Mouse (Mus musculus) cortical plate, adult 2 months (tissue): Measurements from ENCODE around the gene 4933425L06Rik. TPM values are rescaled to one million over a fixed set of nuclear protein-coding genes. Genes with fewer than 3 reads are reported as not detected.

Experiments
- H3K27ac ChIP-seq: fragments of 200-500 bp; 2 replicates; pipeline ENCODE4 v1.5.1; 2012; ENCODE audit warnings: low read length, control low read depth, inconsistent platforms; ENCODE audit not compliant: insufficient read depth
- H3K4me1 ChIP-seq: fragments of 200-500 bp; 2 replicates; pipeline ENCODE4 v1.6.1; 2011; ENCODE audit warnings: low read length; ENCODE audit not compliant: control insufficient read depth, insufficient read depth
- H3K4me3 ChIP-seq: fragments of 200-500 bp; 2 replicates; pipeline ENCODE4 v1.5.1; 2011; ENCODE audit warnings: mild to moderate bottlenecking, low read length, control low read depth; ENCODE audit not compliant: insufficient read depth
- CTCF ChIP-seq: fragments of 200-500 bp; IDR thresholded peaks from 2 replicates; pipeline ENCODE4 v1.5.1; 2011; ENCODE audit warnings: mild to moderate bottlenecking, control low read depth, low read length; ENCODE audit not compliant: insufficient read depth; ENCODE audit errors: extremely low read depth
- POLR2A ChIP-seq: fragments of 200-500 bp; IDR thresholded peaks from 2 replicates; pipeline ENCODE4 v1.6.1; 2011; ENCODE audit warnings: mild to moderate bottlenecking, low read length, control low read depth; ENCODE audit not compliant: insufficient read depth; ENCODE audit errors: extremely low read depth
- polyA plus RNA-seq: library from polyadenylated mRNA; depleted of rRNA; stranded (reverse); fragments of >200 nt; gene quantifications from 2 replicates; pipeline ENCODE4 v1.2.3, GENCODE M21; 2012; rRNA removed

4933425L06Rik gene
- polyA plus RNA-seq, 1 experiment, result not detected

DNA sequence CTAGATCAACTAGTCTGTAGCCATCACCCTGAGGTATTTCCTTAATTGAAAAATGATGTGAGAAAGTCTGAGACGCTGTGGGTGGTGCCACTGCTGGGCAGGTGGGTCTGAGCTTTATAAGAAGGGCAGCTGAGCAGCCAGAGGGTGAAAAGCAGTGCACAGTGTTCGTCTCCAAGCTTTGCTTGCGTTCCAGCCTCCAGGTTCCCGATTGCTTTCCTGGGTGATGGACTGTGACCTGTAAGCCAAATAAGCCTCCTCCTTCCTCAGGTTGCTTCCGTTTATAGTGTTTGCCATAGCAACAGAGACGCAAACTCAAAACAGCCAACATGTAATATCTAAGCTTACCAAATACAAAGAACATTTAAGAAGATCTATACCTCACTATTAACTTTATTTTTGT, 50.4 kb downstream of the 4933425L06Rik start:
- Histone ChIP-seq H3K27ac (no peak overlapping the region), H3K4me1 (no peaks in the 10 kb centered on the region), H3K4me3 (no peak overlapping the region)
- TF ChIP-seq CTCF (no peak), POLR2A (no peak)

DNA sequence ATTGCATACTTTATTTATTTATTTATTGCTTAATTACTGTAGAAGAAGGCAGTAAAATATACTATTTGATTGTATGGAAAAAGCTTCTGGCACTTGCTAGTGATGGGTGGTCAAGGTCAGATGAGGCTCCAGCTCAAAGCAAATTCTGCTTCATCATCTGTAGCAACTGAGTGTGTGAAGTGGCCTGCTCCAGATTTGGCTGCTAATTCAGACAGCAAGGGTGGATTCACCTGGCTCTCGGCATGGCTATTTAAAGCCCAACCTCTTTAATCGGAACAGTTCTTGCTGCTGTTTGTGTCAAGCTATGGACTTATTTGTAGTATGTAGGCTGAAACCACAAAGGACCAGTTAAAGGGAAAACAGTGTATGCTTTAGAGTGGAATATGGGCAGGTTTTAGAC, 50.9 kb downstream of the 4933425L06Rik start:
- no peak for TF ChIP-seq CTCF
- TF ChIP-seq POLR2A, result no peak
- H3K4me1 ChIP-seq, result no peaks in the 10 kb centered on the region
- H3K27ac ChIP-seq, result no peak overlapping the region
- H3K4me3 ChIP-seq, result no peak overlapping the region

DNA sequence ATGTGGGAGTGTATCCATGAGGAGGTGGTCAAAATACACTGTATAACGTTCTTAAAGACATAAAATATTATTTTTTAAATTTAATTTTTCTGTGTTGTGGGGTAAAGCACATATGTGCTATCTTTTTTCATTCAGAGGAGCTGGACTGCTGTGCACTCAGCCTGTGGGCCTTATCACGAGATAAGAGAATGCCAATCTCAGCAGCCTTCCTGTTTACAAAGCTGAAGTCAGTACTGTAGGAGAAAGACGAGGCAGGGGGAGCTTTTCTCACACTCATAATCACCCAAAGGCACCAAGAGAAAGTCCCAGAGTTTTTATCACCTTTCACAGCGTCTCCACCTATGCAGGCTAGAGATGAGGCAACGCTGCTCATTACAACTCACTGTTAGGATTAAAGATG, 52.5 kb downstream of the 4933425L06Rik start:
- TF ChIP-seq POLR2A (no peak), CTCF (no peak)
- Histone ChIP-seq H3K4me1 (no peaks in the 10 kb centered on the region), H3K4me3 (no peak overlapping the region), H3K27ac (no peak overlapping the region)

DNA sequence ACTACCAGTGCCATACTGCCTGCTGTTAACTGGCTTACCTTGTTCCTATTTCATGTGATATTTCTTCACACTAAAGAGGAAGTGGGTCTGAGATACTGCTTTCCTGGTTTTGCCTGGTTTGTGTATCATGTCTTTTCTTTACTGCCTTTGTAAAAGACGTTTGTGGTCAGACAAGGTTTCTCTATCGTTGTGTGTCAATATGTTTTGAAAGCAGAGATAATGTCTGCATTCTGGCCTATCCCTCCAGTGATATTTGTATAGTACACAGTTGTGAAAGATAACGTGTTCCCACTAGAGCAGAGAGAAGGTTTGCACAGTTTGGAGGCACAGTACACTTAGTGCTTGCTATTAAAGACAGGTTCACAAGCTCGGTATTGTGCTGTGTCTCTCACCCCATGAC, 58.0 kb downstream of the 4933425L06Rik start:
- TF ChIP-seq CTCF (no peak), POLR2A (no peak)
- Histone ChIP-seq H3K27ac (no peak overlapping the region), H3K4me1 (no peaks in the 10 kb centered on the region), H3K4me3 (no peak overlapping the region)

DNA sequence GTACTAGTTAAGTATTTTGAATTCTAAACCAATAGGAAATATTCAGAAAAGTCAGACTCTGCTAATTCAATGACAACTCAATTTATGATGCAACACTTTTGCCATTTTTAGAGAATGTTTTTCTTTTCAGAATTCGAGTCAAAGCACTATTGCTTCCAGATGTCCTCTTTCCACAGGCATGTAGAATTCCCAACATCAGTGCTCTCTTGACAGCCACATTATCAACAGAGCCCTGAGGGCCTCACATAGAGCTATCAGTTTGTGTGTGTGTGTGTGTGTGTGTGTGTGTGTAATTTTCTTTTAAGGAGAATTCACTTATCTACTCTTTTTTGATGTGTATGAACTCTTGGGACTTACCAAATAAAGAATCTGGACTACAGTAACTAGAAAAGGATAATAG, 64.9 kb downstream of the 4933425L06Rik start:
- Histone ChIP-seq H3K4me1 (no peaks in the 10 kb centered on the region), H3K4me3 (no peak overlapping the region), H3K27ac (no peak overlapping the region)
- TF ChIP-seq CTCF (no peak), POLR2A (no peak)

DNA sequence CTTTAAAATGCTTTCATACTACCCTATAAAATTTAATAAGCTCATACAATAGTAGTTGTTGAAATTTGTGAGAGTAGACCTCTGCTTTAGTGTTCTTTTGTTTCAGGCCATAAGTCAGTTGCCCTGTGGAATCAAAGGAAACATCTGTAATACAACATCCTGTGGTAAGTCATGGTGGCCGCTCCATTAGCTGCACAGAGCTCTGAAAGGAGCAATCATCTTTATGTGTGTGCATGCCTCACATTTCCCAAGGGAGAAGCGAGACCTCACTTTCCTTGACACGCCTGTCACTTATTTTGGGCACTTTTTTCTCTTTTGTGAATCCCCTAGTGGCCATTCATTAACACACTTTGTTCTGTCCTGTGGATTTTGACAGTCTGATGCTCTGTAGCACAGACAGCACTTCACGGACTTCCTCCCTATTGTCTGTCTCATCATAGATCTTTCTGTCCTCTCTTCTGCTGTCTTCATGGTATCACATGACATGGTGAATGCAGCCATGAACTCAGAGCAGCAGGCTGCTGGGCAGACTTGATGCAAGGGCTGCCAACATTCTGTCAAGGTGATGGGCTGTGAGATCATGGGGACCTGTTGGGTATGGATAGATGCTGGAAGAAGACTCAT, 66.0 kb downstream of the 4933425L06Rik start:
- TF ChIP-seq CTCF (no peak), POLR2A (no peak)
- no peak overlapping the region for H3K27ac ChIP-seq
- no peaks in the 10 kb centered on the region for H3K4me1 ChIP-seq
- H3K4me3 ChIP-seq, result no peak overlapping the region

DNA sequence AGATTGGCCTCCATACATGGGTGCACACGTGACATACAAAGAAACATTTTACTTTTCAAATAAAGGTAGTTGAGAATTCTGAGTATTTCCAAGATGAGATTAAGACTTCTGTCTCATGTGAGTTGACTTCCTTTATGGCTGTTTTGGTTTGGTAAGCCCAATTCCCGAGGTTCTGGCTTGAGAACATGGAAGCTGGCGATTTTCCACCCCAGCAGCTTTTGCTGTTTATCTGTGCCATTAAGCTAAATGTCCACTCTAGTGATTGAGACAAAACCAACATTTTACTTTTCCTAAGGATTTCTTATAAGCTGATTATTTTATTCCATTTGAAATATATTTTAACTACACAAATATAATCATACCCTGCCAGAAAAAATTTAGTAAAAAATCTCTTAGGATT, 68.1 kb downstream of the 4933425L06Rik start:
- H3K4me3 ChIP-seq, result no peak overlapping the region
- no peak for TF ChIP-seq CTCF
- no peak for TF ChIP-seq POLR2A
- no peak overlapping the region for H3K27ac ChIP-seq
- H3K4me1 ChIP-seq, result no peaks in the 10 kb centered on the region

DNA sequence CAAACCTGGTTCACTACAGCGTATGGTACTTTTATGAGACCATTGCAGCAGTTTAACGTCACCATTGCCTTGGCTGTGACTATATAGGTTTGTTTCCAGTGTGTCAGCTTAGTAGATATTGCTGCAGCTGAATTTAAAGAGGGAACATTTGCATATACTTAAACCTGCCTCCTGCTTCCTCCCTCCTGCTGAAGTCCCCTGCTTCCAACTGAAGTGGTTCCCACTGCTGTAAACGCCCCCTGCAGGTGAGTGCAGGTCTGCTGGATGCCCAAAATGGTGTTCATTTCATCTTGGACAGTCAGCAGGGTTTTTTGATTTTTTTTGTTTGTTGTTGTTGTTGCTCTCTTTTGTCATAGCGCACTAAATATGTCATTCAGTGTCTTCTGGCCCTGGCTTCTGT, 72.0 kb downstream of the 4933425L06Rik start:
- Histone ChIP-seq H3K27ac (no peak overlapping the region), H3K4me1 (no peaks in the 10 kb centered on the region)
- TF ChIP-seq CTCF (peak; percentile 41; the same call in 1 of the 2 replicates), POLR2A (no peak)

DNA sequence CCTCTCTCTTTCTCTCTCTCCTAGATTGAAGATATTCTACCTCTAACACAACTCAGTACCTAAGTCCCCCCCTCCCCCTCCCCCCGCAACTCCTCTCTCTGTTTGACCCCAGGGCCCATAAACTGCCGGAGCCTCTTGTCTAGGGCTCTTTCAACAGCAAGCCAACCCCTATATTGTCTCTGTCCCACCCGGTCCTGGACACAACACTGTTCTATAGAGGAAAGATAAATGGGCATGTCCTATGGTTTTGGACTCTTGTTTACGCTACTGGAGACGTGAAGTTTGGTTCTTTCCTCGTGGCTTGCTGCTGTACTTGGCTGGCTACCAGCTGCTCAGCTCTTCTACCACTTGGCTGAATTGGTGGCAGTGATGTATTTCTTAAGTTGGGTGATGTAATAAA, 83.5 kb downstream of the 4933425L06Rik start:
- H3K4me3 ChIP-seq, result no peak overlapping the region
- no peaks in the 10 kb centered on the region for H3K4me1 ChIP-seq
- TF ChIP-seq CTCF, result no peak
- no peak for TF ChIP-seq POLR2A
- no peak overlapping the region for H3K27ac ChIP-seq

More for the DNA sequence above, 72.0 kb downstream of the 4933425L06Rik start:
- no peak overlapping the region for H3K4me3 ChIP-seq

Other genes starting within 250 kb of the 4933425L06Rik start
- 0.10 TPM in 1 of 2 replicates, not detected in the other for gene Shisal2b, start 218.2 kb upstream of the 4933425L06Rik start, polyA plus RNA-seq
- 86.7 and 90.1 TPM in 2 replicates for gene Rgs7bp, start 27.2 kb upstream of the 4933425L06Rik start, polyA plus RNA-seq
- 16.1 and 17.3 TPM in 2 replicates for gene Rnf180, start 212.7 kb downstream of the 4933425L06Rik start, polyA plus RNA-seq